Mouse (Mus musculus) liver, postnatal 0 days (tissue): ENCODE measurements around the gene Gse1.

ENCODE experiments used
- CTCF ChIP-seq: sonication (generic); IDR thresholded peaks from 2 replicates; pipeline ENCODE4 v1.5.1; 2016; ENCODE audit warnings: antibody characterized with exemption, low read depth
- EP300 ChIP-seq: IDR thresholded peaks from 2 replicates; pipeline ENCODE4 v1.6.1; 2016; ENCODE audit warnings: antibody characterized with exemption, low read depth, mild to moderate bottlenecking

DNA sequence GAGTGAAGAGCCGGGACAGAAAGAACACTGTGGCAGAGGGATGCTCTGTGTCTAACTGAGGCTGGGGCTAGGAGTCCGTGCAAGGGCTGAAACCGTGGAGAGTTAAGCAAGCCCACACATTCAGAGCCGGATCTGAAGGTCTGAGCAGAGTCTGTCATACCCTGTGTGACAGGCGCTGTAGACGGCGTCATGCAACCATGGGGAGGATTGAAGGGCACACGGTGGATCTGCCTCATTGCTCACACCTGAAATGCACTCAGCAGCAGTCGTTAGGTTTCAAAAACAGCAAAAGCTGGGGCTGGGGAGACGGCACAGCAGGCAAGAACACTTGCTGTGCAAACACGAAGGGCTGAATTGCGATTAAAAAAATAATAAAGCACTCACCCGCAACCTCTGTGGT lies 116.3 kb downstream of the Gse1 start:
- TF ChIP-seq CTCF (no peak), EP300 (no peak)
